Mouse (Mus musculus): Measurements from ENCODE around the gene Syt1. TPM values are rescaled to one million over a fixed set of nuclear protein-coding genes. Genes with fewer than 3 reads are reported as not detected.

Gene Syt1
- polyA plus RNA-seq, 1 experiment, result not detected

- H3K4me1 ChIP-seq (ENCODE audit: control insufficient read depth, insufficient read depth, insufficient read length, low read length), result no peaks in the 10 kb centered on the region
- no peak overlapping the region for H3K27ac ChIP-seq (replicated peaks; ENCODE audit: low read depth, low read length)
- no peak overlapping the region for H3K4me3 ChIP-seq (ENCODE audit: insufficient read depth, low read depth, low read length)
Measured at GRCm38 (mm10) chr10:108929676-108930075, 81.1 kb downstream of the Syt1 start.

GRCm38 (mm10) chr10:108905264-108905663, 105.5 kb downstream of the Syt1 start:
- Histone ChIP-seq H3K4me1 (ENCODE audit: control insufficient read depth, insufficient read depth, insufficient read length, low read length) (no peaks in the 10 kb centered on the region), H3K4me3 (ENCODE audit: insufficient read depth, low read depth, low read length) (no peak overlapping the region), H3K27ac (replicated peaks; ENCODE audit: low read depth, low read length) (no peak overlapping the region)

- Histone ChIP-seq H3K27ac (replicated peaks; ENCODE audit: low read depth, low read length) (no peak overlapping the region), H3K4me1 (ENCODE audit: control insufficient read depth, insufficient read depth, insufficient read length, low read length) (no peaks in the 10 kb centered on the region), H3K4me3 (ENCODE audit: insufficient read depth, low read depth, low read length) (no peak overlapping the region)
Measured at GRCm38 (mm10) chr10:108904371-108904770, 106.4 kb downstream of the Syt1 start.

GRCm38 (mm10) chr10:108896529-108896928, 114.3 kb downstream of the Syt1 start:
- Histone ChIP-seq H3K4me3 (ENCODE audit: insufficient read depth, low read depth, low read length) (no peak overlapping the region), H3K4me1 (ENCODE audit: control insufficient read depth, insufficient read depth, insufficient read length, low read length) (no peaks in the 10 kb centered on the region), H3K27ac (replicated peaks; ENCODE audit: low read depth, low read length) (no peak overlapping the region)

- Histone ChIP-seq H3K4me3 (ENCODE audit: insufficient read depth, low read depth, low read length) (no peak overlapping the region), H3K27ac (replicated peaks; ENCODE audit: low read depth, low read length) (no peak overlapping the region), H3K4me1 (ENCODE audit: control insufficient read depth, insufficient read depth, insufficient read length, low read length) (no peaks in the 10 kb centered on the region)
Measured at GRCm38 (mm10) chr10:108893288-108893687, 117.5 kb downstream of the Syt1 start.

- Histone ChIP-seq H3K4me1 (ENCODE audit: control insufficient read depth, insufficient read depth, insufficient read length, low read length) (no peaks in the 10 kb centered on the region), H3K4me3 (ENCODE audit: insufficient read depth, low read depth, low read length) (no peak overlapping the region), H3K27ac (replicated peaks; ENCODE audit: low read depth, low read length) (no peak overlapping the region)
Measured at GRCm38 (mm10) chr10:108892441-108892840, 118.3 kb downstream of the Syt1 start.

GRCm38 (mm10) chr10:108889084-108889483, 121.7 kb downstream of the Syt1 start:
- no peak overlapping the region for H3K27ac ChIP-seq (replicated peaks; ENCODE audit: low read depth, low read length)
- no peaks in the 10 kb centered on the region for H3K4me1 ChIP-seq (ENCODE audit: control insufficient read depth, insufficient read depth, insufficient read length, low read length)

GRCm38 (mm10) chr10:108886781-108887180, 124.0 kb downstream of the Syt1 start:
- Histone ChIP-seq H3K27ac (replicated peaks; ENCODE audit: low read depth, low read length) (no peak overlapping the region), H3K4me3 (ENCODE audit: insufficient read depth, low read depth, low read length) (no peak overlapping the region), H3K4me1 (ENCODE audit: control insufficient read depth, insufficient read depth, insufficient read length, low read length) (no peaks in the 10 kb centered on the region)

More at GRCm38 (mm10) chr10:108889084-108889483, 121.7 kb downstream of the Syt1 start:
- no peak overlapping the region for H3K4me3 ChIP-seq (ENCODE audit: insufficient read depth, low read depth, low read length)

- no peak overlapping the region for H3K27ac ChIP-seq (replicated peaks; ENCODE audit: low read depth, low read length)
Measured at GRCm38 (mm10) chr10:108885769-108886168, 125.0 kb downstream of the Syt1 start.

GRCm38 (mm10) chr10:108884520-108884919, 126.3 kb downstream of the Syt1 start:
- H3K27ac ChIP-seq (replicated peaks; ENCODE audit: low read depth, low read length), result no peak overlapping the region
- no peaks in the 10 kb centered on the region for H3K4me1 ChIP-seq (ENCODE audit: control insufficient read depth, insufficient read depth, insufficient read length, low read length)
- H3K4me3 ChIP-seq (ENCODE audit: insufficient read depth, low read depth, low read length), result no peak overlapping the region

More at GRCm38 (mm10) chr10:108885769-108886168, 125.0 kb downstream of the Syt1 start:
- Histone ChIP-seq H3K4me3 (ENCODE audit: insufficient read depth, low read depth, low read length) (no peak overlapping the region), H3K4me1 (ENCODE audit: control insufficient read depth, insufficient read depth, insufficient read length, low read length) (no peaks in the 10 kb centered on the region)

GRCm38 (mm10) chr10:108880372-108880771, 130.4 kb downstream of the Syt1 start:
- Histone ChIP-seq H3K4me3 (ENCODE audit: insufficient read depth, low read depth, low read length) (no peak overlapping the region), H3K27ac (replicated peaks; ENCODE audit: low read depth, low read length) (no peak overlapping the region), H3K4me1 (ENCODE audit: control insufficient read depth, insufficient read depth, insufficient read length, low read length) (no peaks in the 10 kb centered on the region)

GRCm38 (mm10) chr10:108875730-108876129, 135.1 kb downstream of the Syt1 start:
- no peak overlapping the region for H3K27ac ChIP-seq (replicated peaks; ENCODE audit: low read depth, low read length)
- H3K4me3 ChIP-seq (ENCODE audit: insufficient read depth, low read depth, low read length), result no peak overlapping the region
- H3K4me1 ChIP-seq (ENCODE audit: control insufficient read depth, insufficient read depth, insufficient read length, low read length), result no peaks in the 10 kb centered on the region

- H3K4me3 ChIP-seq (ENCODE audit: insufficient read depth, low read depth, low read length), result no peak overlapping the region
- no peaks in the 10 kb centered on the region for H3K4me1 ChIP-seq (ENCODE audit: control insufficient read depth, insufficient read depth, insufficient read length, low read length)
- H3K27ac ChIP-seq (replicated peaks; ENCODE audit: low read depth, low read length), result no peak overlapping the region
Measured at GRCm38 (mm10) chr10:108874687-108875086, 136.1 kb downstream of the Syt1 start.

- H3K4me3 ChIP-seq (ENCODE audit: insufficient read depth, low read depth, low read length), result no peak overlapping the region
- H3K27ac ChIP-seq (replicated peaks; ENCODE audit: low read depth, low read length), result no peak overlapping the region
- no peaks in the 10 kb centered on the region for H3K4me1 ChIP-seq (ENCODE audit: control insufficient read depth, insufficient read depth, insufficient read length, low read length)
Measured at GRCm38 (mm10) chr10:108872359-108872758, 138.4 kb downstream of the Syt1 start.

- H3K27ac ChIP-seq (replicated peaks; ENCODE audit: low read depth, low read length), result no peak overlapping the region
- no peaks in the 10 kb centered on the region for H3K4me1 ChIP-seq (ENCODE audit: control insufficient read depth, insufficient read depth, insufficient read length, low read length)
- H3K4me3 ChIP-seq (ENCODE audit: insufficient read depth, low read depth, low read length), result no peak overlapping the region
Measured at GRCm38 (mm10) chr10:108870586-108870985, 140.2 kb downstream of the Syt1 start.

- no peaks in the 10 kb centered on the region for H3K4me1 ChIP-seq (ENCODE audit: control insufficient read depth, insufficient read depth, insufficient read length, low read length)
- no peak overlapping the region for H3K4me3 ChIP-seq (ENCODE audit: insufficient read depth, low read depth, low read length)
- H3K27ac ChIP-seq (replicated peaks; ENCODE audit: low read depth, low read length), result no peak overlapping the region
Measured at GRCm38 (mm10) chr10:108868136-108868535, 142.6 kb downstream of the Syt1 start.

- Histone ChIP-seq H3K4me3 (ENCODE audit: insufficient read depth, low read depth, low read length) (no peak overlapping the region), H3K4me1 (ENCODE audit: control insufficient read depth, insufficient read depth, insufficient read length, low read length) (no peaks in the 10 kb centered on the region), H3K27ac (replicated peaks; ENCODE audit: low read depth, low read length) (no peak overlapping the region)
Measured at GRCm38 (mm10) chr10:108867202-108867601, 143.6 kb downstream of the Syt1 start.
